Mouse (Mus musculus) lung, postnatal 25 days (tissue): Measurements from ENCODE around the gene Pzp.
A peak's percentile ranks its signal among the peaks of the same experiment; 100 is the strongest.

Experiments used
- DNase-seq: peaks from one replicate; pipeline ENCODE4 v3.0.0; 2022; ENCODE audit warnings: low spot score

The Pzp gene

DNA sequence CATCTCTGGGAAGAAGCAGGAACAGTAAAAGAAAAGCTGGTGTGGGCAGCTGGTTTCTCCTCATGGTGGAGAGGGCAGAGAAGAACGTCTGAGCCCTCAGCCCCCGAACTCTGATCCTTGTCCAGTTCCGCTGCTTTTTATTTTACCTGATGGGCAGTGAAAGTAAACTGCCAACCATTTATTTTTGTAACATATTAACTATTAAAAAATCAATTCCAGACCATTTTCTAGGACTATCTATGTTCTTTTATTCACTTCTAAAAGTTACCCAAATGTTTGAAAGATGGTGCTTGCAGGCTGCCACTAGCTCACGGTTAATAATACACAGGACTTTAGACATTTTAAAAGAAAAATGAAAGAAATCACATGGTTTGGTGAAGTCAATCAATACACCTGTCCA lies at the start of gene Pzp:
Gene Pzp, minus strand, starts transcription at position 120 of the 400 bp plus-strand sequence.
- DNase-seq: no peak

DNA sequence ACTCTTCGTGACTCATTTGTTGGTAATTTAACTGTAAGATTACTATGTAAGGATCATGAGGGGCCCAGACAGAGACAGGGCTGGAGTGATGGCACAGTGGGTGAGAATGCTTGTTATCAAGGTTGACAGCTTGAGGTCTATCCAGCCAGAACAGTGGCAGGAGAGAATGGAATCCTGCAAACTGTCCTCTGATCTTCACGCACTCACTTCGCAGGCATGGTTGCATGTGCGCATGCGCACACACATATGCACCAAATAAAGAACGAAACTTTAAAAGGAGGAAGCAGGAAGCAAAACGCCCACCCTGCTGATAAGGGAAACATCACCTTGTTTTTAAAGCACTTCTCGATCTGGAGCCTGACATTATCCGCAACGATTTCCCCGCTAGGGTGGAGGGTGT lies 40.1 kb upstream of the Pzp start:
- DNase-seq: no peak

DNA sequence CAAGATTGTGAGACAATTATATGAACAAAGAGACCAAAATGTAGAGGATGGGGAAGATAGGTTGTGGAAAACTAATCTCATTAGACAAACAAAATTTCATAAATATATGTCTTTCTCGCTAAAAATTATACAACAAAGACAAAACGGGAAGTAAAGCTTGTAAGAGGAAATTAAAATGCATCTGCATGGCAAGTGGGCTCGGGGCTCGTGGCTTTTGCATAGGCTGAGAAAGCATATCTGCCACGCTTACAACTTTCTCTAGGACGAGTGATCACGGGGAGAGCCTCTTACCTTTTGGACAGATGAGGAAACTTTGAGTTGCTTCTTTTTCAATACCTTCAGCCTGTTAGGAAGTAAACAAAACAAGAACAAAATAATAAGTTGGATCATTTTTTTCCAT lies 27.5 kb upstream of the Pzp start:
- no peak for DNase-seq

DNA sequence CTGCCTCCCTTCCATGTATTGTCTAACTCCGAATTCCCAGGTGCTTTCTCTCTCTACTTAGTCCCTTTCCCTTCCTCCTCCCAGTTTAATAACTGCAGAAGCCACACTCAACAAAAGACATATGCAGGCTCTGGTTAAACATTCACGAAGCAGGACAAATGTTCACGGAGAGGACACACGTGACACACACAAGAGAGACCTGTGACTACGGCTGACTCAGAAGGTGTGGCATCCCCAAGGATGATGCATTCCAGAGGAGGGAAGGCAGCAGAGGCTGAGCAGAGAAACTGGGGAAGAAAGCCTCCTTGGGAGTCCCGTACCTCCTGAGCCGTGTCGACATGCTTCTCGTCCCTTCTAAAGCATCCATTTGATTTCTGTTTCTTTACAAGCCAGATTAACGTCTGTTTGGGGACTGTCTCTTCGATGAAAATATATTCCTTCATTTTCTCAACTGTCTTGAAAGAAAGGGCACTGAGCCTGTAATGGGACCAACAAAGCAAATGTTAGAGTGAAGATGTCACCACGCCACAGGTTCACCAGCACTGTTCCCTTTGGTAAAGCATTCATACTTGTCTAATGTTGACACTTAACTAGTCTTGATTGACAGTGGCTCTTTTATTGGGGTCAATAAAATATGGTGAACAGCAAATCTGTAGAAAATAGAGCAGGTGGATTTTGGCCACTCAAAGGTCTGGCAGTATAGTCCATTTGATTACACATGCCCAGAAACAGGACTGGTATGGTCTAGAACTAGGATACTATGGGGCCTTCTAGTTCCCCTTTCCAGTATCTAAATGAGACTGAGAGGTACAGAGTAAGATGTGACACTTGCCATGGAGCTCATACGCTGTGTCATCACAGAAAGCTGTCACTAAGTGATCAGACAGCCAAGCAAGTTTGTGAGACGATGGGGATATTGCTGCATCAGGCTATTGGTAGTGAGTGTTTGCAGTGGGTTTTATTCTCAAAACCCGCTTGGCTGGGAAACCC lies 23.2 kb upstream of the Pzp start:
- no peak for DNase-seq

DNA sequence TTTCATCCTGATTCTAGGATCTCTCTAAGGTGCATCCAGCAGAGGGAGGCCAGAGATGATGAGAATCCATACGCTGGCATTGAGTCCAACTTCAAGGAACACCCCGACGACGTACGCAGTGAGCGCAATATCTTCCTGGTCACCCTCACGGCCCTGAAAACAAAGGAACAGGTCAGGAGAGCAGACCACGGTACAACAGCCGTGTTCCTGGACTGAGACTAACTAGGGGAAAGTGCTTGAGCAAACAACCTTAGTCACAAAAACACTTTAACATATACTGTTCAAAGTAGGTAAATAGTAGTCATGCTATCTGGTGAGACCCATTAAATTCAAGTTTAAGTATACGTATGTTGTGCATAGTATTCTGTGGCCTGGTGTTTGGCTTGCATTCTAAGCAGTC lies 22.0 kb upstream of the Pzp start:
- no peak for DNase-seq

DNA sequence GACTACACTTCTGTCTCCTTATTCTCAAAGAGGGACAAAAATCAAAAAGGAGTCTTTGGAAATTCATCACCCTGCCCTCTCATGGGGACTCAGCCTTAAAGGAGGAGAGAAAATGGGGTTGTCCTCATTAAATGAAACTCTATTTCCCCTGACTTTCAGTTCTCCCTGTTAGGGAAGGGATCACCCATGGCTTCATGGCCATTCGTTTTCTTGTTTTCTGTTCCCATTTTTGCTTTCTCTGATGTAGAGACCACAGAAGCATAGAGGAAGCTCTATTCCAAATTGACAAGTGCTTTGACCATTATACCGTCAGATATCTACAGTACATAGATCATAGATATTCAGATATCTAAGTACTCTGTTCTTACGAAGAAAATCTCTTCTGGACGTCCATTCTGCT lies 18.9 kb upstream of the Pzp start:
- no peak for DNase-seq

DNA sequence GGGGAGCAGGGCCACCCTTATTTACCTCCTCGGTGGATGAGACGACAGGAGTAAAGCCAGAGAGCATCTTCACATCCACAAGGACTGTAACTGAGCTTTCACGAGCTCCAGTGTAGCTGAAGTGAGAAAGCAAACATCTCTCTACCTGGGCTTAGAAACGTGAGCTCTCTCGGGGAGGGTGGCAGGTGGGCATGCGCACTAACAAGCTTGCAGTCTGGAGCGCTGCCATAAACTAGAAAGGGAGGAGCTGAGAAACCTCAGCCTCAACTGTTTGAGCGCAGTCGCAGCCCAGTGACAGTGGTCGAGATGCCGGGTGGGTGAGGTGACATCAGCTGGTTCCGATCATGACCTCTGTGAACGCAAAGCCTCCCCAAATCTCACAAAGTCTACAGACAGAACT lies 16.7 kb upstream of the Pzp start:
- DNase-seq: peak; percentile 53

DNA sequence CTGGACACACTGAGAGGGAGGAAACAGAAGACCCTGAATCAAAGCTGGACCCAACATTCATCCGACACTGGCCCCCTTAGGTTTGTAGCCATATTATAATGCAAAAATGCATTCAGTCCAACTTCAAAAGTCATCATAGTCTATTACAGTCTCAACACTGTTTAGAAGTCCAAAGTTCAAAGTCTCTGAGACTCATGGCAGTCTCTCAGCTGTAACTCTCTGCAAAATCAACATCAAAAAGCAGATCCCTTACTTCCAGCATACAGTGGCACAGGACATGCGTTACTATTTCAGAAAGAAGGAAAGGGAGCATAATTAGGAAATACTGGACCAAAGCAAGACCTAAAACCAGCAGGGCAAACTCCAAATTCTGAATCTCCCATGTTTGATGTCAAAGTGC lies 8.7 kb upstream of the Pzp start:
- DNase-seq: no peak

DNA sequence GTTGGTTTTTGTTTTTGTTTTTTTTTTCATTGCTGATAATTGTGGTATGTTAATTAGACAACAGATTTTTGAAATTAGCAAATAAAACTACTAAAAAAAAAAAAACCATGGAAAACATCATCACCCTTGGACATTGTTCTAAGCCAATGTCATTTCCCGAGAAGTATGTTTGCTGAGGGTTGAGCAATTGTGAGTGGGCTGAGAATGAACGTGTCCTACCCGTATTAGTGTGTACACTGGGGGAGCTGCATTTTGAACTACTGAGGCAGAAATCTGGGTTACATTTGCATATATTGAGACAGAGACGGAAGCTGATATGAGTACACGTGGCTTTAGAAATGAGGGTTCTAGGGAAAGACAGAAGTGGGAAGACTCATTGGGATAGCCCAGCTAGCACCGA lies 6.8 kb upstream of the Pzp start:
- no peak for DNase-seq

DNA sequence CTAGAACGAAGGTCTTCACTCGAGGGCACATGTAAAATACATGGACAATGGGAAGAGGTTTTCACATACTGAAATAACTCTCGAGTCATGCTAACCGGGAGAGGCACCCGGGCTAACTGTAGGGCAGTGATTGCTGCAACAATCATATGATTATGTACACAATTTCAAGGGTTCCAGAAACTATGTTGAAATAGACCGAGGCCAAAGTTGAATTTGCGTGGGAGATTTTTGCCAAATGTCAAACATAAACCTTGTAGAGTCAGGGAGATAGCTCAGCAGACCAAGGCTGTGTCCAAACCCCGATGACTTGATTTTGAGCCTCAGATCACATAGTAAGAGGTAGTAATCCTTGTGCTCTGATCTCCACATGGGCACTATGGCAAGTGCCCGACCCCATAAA lies 6.2 kb upstream of the Pzp start:
- DNase-seq: peak; percentile 68

DNA sequence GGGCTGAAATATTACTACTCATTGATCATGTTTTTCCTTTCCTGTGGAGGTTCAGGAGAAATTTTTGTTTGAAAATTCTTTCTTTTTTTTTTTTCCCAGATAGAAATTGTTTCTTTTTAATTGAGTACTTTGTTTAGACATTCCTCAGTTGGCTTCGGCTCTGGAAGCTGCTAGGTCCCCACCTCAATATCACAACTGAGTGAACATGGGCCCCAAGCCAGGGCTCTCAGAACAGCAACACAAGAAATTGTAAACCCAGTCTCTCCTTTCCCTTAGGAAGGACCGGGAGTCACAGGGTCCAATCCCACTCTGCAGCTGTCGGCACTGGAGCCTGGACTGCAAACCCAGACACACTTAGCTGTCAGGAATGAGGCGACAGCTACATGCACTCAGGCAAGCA lies 2.0 kb upstream of the Pzp start:
- no peak for DNase-seq

DNA sequence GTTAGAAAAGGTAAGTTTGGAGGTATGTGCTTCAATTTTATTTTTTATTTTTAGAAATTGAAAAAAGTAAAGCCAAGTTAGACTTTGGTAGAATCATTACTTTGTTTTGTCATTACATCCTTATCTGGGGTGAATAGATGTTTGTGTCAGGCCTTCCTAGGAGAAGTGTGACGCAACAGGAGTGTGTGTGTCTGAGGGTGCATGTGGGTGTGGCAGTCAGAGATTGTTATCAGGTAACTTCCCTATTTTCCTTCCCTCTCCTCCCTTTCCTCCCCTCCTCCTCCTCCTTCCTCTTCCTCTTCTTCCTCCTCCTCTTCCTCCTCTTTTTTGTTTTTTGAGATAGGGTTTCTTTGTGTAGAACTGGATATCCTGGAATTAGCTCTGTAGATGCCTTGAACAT lies 590 bp upstream of the Pzp start:
- no peak for DNase-seq

DNA sequence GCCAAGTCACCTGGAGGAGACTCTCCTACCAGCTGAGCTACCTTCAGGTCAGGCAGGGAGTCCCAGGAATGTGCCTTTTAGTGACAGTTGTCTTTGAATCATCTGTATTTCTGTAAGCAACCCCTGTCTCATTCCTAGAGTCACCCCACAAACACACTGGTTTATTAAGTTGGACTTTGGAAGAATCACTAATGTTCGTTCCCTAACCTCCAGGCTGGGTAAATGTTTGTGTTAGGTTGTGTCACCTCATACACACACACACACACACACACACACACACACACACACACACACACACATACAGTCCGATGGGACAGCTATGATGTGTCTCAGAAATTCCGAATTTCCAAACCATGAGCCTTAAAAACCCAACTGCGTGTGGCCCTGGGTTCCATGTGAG lies 719 bp downstream of the Pzp start:
- no peak for DNase-seq

DNA sequence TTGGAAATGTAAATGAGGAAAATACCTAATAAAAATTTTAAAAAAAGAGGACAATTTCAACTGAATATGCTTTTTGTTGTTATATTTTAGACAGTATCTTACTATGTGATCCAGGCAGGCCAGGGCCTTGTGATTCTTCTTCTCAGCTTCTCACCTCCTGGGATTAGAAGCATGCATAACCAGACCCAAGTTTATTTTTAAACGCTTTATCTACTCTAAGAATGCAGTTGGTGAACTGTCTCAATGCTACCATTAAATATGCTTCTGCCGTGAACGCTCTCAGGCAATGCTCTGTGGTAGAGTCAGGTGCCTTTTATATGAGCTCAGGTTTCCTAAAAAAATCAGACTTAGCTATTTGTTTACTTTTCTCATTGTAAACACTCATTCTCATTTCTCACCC lies 3.2 kb downstream of the Pzp start:
- DNase-seq: no peak

DNA sequence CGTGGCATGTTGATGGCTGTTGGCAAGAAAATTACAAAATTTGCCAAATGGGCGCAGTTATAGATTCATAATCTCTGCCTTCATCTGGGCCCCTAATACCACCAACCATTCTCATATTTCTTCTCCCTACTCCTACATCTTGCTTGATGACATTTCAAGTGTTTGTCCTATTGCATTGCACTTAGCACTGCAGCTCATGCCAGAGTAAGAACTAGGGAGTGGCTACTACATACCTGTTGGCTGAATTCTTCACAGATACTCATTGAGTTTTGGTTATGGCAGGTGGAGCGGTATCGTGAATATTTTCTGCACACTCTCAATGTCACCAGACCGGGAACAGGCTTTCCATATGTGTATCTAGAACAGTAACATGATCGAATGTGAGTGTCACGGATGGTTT lies 7.4 kb downstream of the Pzp start:
- peak; percentile 24 for DNase-seq

DNA sequence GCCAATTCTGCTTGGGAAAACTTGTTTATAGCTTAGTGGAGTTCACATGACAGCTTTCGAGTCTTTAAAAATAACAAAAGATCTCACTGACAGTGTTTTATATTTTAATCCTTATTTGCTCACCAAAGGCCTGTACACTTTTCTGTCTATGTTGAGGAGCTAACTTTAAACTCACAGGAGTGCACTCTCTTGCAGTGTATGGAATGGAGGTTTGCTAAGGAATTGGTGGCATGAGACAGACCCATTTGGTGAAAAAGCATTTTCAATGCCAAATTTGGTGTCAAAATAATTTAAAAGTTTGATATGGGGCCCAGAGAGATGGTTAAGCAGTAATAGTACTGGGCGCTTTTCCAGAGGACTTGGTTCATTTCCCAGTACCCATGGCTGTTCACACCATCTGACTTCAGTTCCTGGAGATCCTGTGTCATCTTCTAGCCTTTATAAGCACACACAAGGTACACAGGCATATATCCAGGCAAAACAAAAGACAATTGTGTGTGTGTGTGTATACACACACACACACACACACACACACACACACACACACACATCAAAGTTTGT lies 20.8 kb downstream of the Pzp start:
- no peak for DNase-seq

DNA sequence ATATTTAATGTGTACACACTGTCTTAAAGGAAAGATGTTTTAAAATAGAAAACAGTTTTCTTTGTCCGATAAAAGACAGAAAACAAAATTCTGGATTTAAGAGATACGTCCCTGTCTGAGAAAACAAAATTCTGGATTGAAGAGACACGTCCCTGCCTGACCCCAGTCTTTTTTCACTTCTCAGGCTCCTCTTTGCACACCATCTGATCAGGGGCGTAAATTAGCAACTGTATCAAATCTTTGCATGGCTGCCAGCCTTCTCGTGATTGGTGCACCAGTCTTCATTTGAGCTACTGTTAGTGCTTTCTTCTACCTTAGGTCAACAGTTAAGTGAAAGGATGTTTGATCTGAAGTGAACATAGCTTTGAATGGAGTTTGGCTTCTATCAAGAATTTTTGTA lies 21.8 kb downstream of the Pzp start:
- DNase-seq: no peak

DNA sequence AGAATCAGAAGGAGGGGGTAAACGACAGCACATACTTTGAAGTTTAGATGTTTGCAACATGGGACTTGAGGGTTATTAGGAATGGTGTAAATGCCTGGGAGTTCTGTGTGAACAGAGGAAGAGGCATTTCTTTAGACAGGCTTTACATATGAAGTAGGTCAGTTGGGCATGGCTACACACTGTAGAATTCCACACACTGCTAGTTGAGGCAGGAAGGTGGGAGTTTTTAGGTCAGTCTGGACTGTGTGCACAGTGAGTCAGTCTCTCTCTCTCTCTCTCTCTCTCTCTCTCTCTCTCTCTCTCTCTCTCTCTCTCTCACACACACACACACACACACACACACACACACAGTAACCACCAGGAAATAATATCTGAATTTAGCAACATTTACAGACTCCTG lies 31.2 kb downstream of the Pzp start:
- DNase-seq: no peak

DNA sequence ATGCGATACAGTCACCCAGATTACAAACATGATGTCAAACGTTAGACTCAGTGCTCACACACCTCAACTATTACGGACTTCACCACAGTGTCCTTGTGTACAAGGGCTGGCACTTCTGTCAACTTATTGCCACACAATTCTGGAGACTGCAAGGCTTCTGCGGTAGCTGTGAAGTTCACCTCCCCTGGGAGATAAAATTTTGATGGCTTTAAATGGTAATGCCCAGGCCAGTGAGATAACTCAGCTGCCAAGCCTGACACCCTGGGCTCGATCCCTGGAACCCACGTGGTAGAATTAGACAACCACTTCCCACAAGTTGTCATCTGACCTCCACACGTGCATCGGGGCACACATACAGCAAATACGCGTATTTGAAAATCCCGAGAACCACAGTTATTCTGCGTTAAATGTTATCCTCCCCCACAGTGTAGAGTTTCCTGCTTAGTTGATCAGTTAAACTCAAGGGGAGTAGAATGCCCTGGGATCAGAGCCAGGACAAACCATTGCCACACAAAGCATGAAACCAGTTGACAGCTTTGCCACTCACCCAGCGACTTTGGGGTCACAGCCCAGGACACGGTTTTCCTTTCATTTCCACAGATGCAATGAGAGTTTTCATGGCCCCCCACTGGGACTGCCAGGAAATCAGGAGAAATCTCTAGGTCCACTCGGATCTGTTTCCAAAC lies 31.7 kb downstream of the Pzp start:
- DNase-seq: peak; percentile 47

DNA sequence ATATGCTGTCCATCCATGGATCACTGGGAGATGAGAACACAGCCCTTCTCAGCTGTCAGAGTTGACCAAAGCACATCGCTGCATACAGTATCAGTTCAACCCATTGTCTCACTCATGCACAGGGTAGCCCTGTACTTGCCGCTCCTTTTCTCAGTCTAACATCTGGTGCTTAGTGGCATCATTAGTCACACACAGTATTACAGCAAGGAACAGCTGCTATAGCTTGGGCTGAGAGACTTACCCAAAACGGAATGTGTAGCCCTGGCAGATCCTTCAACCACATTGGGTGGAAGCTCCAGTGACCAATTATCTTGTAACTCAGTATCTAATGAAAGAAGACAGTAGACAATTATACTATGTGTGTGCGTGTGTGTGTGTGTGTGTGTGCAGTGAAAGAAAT lies 34.6 kb downstream of the Pzp start:
- DNase-seq: no peak

DNA sequence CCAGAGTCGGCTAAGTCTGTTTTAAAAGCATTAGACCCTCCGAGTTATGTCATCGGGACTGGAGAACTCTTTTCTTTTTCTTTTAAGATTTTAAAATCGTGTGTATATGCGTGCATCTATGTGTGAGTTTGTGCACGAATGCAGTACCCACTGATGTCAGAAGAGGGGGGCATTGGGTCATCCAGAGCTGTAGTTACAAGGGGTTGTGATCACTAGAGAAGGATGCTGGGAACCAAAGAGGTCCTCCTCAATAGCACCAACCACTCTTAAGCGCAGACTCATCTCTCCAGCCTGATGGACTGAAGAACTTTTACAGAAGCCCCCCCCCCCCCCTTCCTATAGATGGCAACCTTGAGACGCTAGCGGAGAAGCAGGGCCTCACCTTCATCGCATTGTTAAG lies 36.4 kb downstream of the Pzp start:
- DNase-seq: no peak

DNA sequence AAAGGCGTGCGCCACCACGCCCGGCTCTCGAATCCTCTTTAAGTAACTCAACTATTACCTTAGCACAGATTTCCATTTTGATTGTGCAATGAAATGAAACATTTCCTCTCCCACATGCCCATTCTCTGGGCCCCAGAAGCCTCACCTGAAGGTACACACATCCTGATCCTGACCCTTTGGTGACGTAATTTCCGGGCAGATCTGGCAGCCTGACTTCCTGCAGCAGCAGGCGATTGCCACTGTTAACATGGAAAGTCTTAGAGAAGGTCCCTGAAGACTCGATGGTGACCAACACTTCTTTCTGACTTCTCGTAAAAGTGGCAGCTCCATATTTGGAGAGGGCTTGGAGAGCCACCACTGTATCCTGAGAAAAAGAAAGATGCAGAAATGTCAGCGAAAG lies 38.8 kb downstream of the Pzp start:
- DNase-seq: no peak
